Mouse (Mus musculus) stomach, embryonic 16.5 days (tissue): ENCODE measurements around the gene Pten. TPM values are rescaled to one million over a fixed set of nuclear protein-coding genes. Genes with fewer than 3 reads are reported as not detected.

Source experiments
- ATAC-seq: fragments of 200-750 bp; cut with Nextera tagmentation; 2 replicates; pipeline ENCODE4 v1.8.0; 2017; ENCODE audit warnings: moderate number of reproducible peaks, moderate TSS enrichment; ENCODE audit not compliant: insufficient read depth, low FRiP score
- H3K27ac ChIP-seq: fragments of 300-500 bp; sonication (generic); 2 replicates; pipeline ENCODE4 v1.5.1; 2014; ENCODE audit warnings: low read length
- H3K27me3 ChIP-seq: fragments of 300-500 bp; sonication (generic); 2 replicates; pipeline ENCODE4 v1.6.1; 2014; ENCODE audit warnings: low read length, control low read depth, mixed read lengths; ENCODE audit not compliant: control insufficient read depth, insufficient read depth
- H3K36me3 ChIP-seq: fragments of 300-500 bp; sonication (generic); 2 replicates; pipeline ENCODE4 v1.6.1; 2014; ENCODE audit warnings: low read length; ENCODE audit not compliant: control insufficient read depth, insufficient read depth
- H3K4me1 ChIP-seq: fragments of 300-500 bp; sonication (generic); 2 replicates; pipeline ENCODE4 v1.6.1; 2014; ENCODE audit warnings: low read length, control low read depth, mixed read lengths; ENCODE audit not compliant: control insufficient read depth, insufficient read depth
- H3K4me2 ChIP-seq: fragments of 300-500 bp; sonication (generic); 2 replicates; pipeline ENCODE4 v1.6.1; 2014; ENCODE audit warnings: low read depth, low read length, mixed read lengths
- H3K4me3 ChIP-seq: fragments of 300-500 bp; sonication (generic); replicated peaks from 2 replicates; pipeline ENCODE4 v1.5.1; 2014; ENCODE audit warnings: mild to moderate bottlenecking, low read length
- H3K9ac ChIP-seq: fragments of 300-500 bp; sonication (generic); 2 replicates; pipeline ENCODE4 v1.6.1; 2014; ENCODE audit warnings: low read length
- H3K9me3 ChIP-seq: fragments of 300-500 bp; sonication (generic); replicated peaks from 2 replicates; pipeline ENCODE4 v1.6.1; 2016; ENCODE audit warnings: low read length, control low read depth; ENCODE audit not compliant: control insufficient read depth
- WGBS: fragments of 180-500 bp; shearing (Covaris S2); extraction: QIAGEN DNeasy Blood & Tissue Kit; methylation state at CpG from one replicate; pipeline ENCODE4 v1.1.7; 2014; 5-methylcytosine and 5-hydroxymethylcytosine counted together
- polyA plus RNA-seq: library from polyadenylated mRNA; unstranded; fragments of >200 nt; fragmentation: Nextera tagmentation; extraction: Ambion mirVana; gene quantifications from 2 replicates; pipeline ENCODE4 v1.2.1, GENCODE M21; 2015

The Pten gene
- polyA plus RNA-seq, 1 experiment from 2014 or later, result 8.2 TPM

- Histone ChIP-seq H3K9me3 (no peaks in the 10 kb centered on the region), H3K36me3 (no peaks in the 10 kb centered on the region), H3K27me3 (no peaks in the 10 kb centered on the region; the same call in 1 of the 2 replicates), H3K27ac (no peak overlapping the region), H3K9ac (no peak overlapping the region), H3K4me1 (peaks cover 9% of the 10 kb centered on the region; the same call in 1 of the 2 replicates), H3K4me2 (no peak overlapping the region), H3K4me3 (no peak overlapping the region)
- ATAC-seq, result no peak
- WGBS, result 89% methylated on average over 6 of the region's 6 CpGs
Observed at GRCm38 (mm10) chr19:32752357-32752756, 4.9 kb upstream of the Pten start.

GRCm38 (mm10) chr19:32753386-32753785 lies 3.9 kb upstream of the Pten start:
- no peak for ATAC-seq
- Histone ChIP-seq H3K27me3 (no peaks in the 10 kb centered on the region; the same call in 1 of the 2 replicates), H3K4me1 (peaks cover 9% of the 10 kb centered on the region; the same call in 1 of the 2 replicates), H3K27ac (no peak overlapping the region), H3K36me3 (no peaks in the 10 kb centered on the region), H3K4me2 (no peak overlapping the region), H3K9me3 (no peaks in the 10 kb centered on the region), H3K4me3 (no peak overlapping the region), H3K9ac (no peak overlapping the region)
- WGBS, result 93% methylated on average over 3 of the region's 3 CpGs

- H3K4me3 ChIP-seq, result no peak overlapping the region
- no peak for ATAC-seq
- no peak overlapping the region for H3K9ac ChIP-seq
- WGBS, result 37% methylated on average over 15 of the region's 15 CpGs
- peaks cover 9% of the 10 kb centered on the region; the same call in 1 of the 2 replicates for H3K4me1 ChIP-seq
- no peaks in the 10 kb centered on the region for H3K9me3 ChIP-seq
- no peaks in the 10 kb centered on the region; the same call in 1 of the 2 replicates for H3K27me3 ChIP-seq
- H3K4me2 ChIP-seq, result no peak overlapping the region
- H3K36me3 ChIP-seq, result no peaks in the 10 kb centered on the region
- no peak overlapping the region for H3K27ac ChIP-seq
Observed at GRCm38 (mm10) chr19:32754188-32755000, 2.9 kb upstream of the Pten start.

- no peak for ATAC-seq
- H3K9me3 ChIP-seq, result no peaks in the 10 kb centered on the region
- peaks cover 11% of the 10 kb centered on the region for H3K4me1 ChIP-seq
- peak overlapping the region; percentile 92 for H3K4me2 ChIP-seq
- no peaks in the 10 kb centered on the region for H3K36me3 ChIP-seq
- H3K9ac ChIP-seq, result peak overlapping the region; percentile 92
- WGBS, result 10% methylated on average over 12 of the region's 12 CpGs
- peak overlapping the region; percentile 74 for H3K4me3 ChIP-seq
- H3K27ac ChIP-seq, result peak overlapping the region; percentile 97; the same call in 1 of the 2 replicates
- no peaks in the 10 kb centered on the region; the same call in 1 of the 2 replicates for H3K27me3 ChIP-seq
Observed at GRCm38 (mm10) chr19:32755104-32755791, 2.0 kb upstream of the Pten start.

- peak overlapping the region; percentile 97 for H3K27ac ChIP-seq
- H3K36me3 ChIP-seq, result no peaks in the 10 kb centered on the region
- ATAC-seq, result peak; percentile 77
- WGBS, result under 1% methylated on average over 53 of the region's 53 CpGs
- H3K4me1 ChIP-seq, result peaks cover 17% of the 10 kb centered on the region
- H3K9me3 ChIP-seq, result no peaks in the 10 kb centered on the region
- H3K9ac ChIP-seq, result peak overlapping the region; percentile 92
- peak overlapping the region; percentile 74 for H3K4me3 ChIP-seq
- H3K27me3 ChIP-seq, result no peaks in the 10 kb centered on the region; the same call in 1 of the 2 replicates
- peak overlapping the region; percentile 92 for H3K4me2 ChIP-seq
Observed at GRCm38 (mm10) chr19:32755792-32756635, 1.3 kb upstream of the Pten start.

GRCm38 (mm10) chr19:32756636-32756899 lies 729 bp upstream of the Pten start:
- Histone ChIP-seq H3K36me3 (no peaks in the 10 kb centered on the region), H3K4me1 (peaks cover 19% of the 10 kb centered on the region), H3K9me3 (no peaks in the 10 kb centered on the region), H3K4me2 (peak overlapping the region; percentile 92), H3K27ac (peak overlapping the region; percentile 97), H3K27me3 (no peaks in the 10 kb centered on the region; the same call in 1 of the 2 replicates), H3K4me3 (peak overlapping the region; percentile 74), H3K9ac (peak overlapping the region; percentile 92)
- ATAC-seq, result peak; percentile 15; the same call in 1 of the 2 replicates
- WGBS, result under 1% methylated on average over 14 of the region's 14 CpGs

DNA sequence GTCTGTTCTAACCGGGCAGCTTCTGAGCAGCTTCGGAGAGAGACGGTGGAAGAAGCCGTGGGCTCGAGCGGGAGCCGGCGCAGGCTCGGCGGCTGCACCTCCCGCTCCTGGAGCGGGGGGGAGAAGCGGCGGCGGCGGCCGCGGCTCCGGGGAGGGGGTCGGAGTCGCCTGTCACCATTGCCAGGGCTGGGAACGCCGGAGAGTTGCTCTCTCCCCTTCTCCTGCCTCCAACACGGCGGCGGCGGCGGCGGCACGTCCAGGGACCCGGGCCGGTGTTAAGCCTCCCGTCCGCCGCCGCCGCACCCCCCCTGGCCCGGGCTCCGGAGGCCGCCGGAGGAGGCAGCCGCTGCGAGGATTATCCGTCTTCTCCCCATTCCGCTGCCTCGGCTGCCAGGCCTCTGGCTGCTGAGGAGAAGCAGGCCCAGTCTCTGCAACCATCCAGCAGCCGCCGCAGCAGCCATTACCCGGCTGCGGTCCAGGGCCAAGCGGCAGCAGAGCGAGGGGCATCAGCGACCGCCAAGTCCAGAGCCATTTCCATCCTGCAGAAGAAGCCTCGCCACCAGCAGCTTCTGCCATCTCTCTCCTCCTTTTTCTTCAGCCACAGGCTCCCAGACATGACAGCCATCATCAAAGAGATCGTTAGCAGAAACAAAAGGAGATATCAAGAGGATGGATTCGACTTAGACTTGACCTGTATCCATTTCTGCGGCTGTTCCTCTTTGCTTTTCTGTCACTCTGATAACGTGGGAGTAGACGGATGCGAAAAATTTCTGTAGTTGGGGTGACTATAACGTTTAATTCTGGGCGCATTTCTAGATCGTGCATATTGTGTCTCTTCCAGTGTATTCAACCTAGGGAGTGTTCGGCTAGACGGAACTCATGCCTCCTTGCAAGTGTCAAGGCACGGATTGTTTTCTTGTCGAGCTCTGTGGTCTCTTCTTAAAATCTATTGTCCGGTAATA lies 815 bp downstream of the Pten start:
- peak overlapping the region; percentile 99 for H3K27ac ChIP-seq
- peak overlapping the region; percentile 96 for H3K4me2 ChIP-seq
- ATAC-seq, result no peak
- peak overlapping the region; percentile 100 for H3K9ac ChIP-seq
- no peaks in the 10 kb centered on the region; the same call in 1 of the 2 replicates for H3K27me3 ChIP-seq
- no peaks in the 10 kb centered on the region for H3K36me3 ChIP-seq
- peak overlapping the region; percentile 74 for H3K4me3 ChIP-seq
- peaks cover 20% of the 10 kb centered on the region for H3K4me1 ChIP-seq
- no peaks in the 10 kb centered on the region for H3K9me3 ChIP-seq
- WGBS, result under 1% methylated on average over 54 of the region's 69 CpGs

GRCm38 (mm10) chr19:32758793-32759161 lies 1.5 kb downstream of the Pten start:
- Histone ChIP-seq H3K4me3 (peak overlapping the region; percentile 74), H3K36me3 (no peaks in the 10 kb centered on the region), H3K4me1 (peaks cover 21% of the 10 kb centered on the region), H3K27ac (peak overlapping the region; percentile 99), H3K9me3 (no peaks in the 10 kb centered on the region), H3K4me2 (peak overlapping the region; percentile 96), H3K9ac (peak overlapping the region; percentile 100), H3K27me3 (no peaks in the 10 kb centered on the region; the same call in 1 of the 2 replicates)
- no peak for ATAC-seq
- WGBS, result under 1% methylated on average over 11 of the region's 11 CpGs
